Comparison of ENCODE assay signal across 41 mouse cellular contexts in genomic region chr1:90951670-90952069, GRCm38 (mm10). TPM values are rescaled to one million over a fixed set of nuclear protein-coding genes. Genes with fewer than 3 reads are reported as not detected.
A peak's percentile ranks its signal among the peaks of the same experiment; 100 is the strongest.
DNase-seq lines count a peak whose midpoint lies in the region; ATAC-seq and TF ChIP-seq lines count a peak whose summit lies in the region.
"Had no signal": no experiment of that assay in that cellular context is flagged by ENCODE, and none has a peak within 500 bp of the region (broad histone marks: within the 10 kb centered on the region; RNA-seq: fewer than 3 reads in every experiment).

No protein-coding gene starts in this region.

- H3K4me3 ChIP-seq in heart, embryonic 10.5 days, result no peak overlapping the region
- no peak overlapping the region for H3K4me3 ChIP-seq in heart, embryonic 11.5 days (ENCODE audit: low read depth, low read length)
- no peak overlapping the region for H3K4me3 ChIP-seq in stomach, postnatal 0 days (ENCODE audit: low read depth, low read length)
- H3K4me3 ChIP-seq: hindbrain, embryonic 12.5 days; intestine, embryonic 15.5 days; limb, embryonic 15.5 days; lung, embryonic 15.5 days; stomach, embryonic 15.5 days had no signal

- 58% methylated on average over 7 of the region's 7 CpGs for WGBS in heart, embryonic 10.5 days
- WGBS in heart, embryonic 11.5 days (ENCODE audit: insufficient replicate concordance), result 53% methylated on average over 7 of the region's 7 CpGs
- 78% methylated on average over 7 of the region's 7 CpGs for WGBS in stomach, postnatal 0 days

- no peak overlapping the region for H3K27ac ChIP-seq in heart, embryonic 10.5 days
- H3K27ac ChIP-seq in heart, embryonic 11.5 days (ENCODE audit: low read depth, low read length), result no peak overlapping the region
- no peak overlapping the region for H3K27ac ChIP-seq in stomach, postnatal 0 days (replicated peaks)
- H3K27ac ChIP-seq: hindbrain, embryonic 12.5 days; hindbrain, postnatal 0 days; intestine, embryonic 15.5 days; limb, embryonic 15.5 days; lung, embryonic 15.5 days; stomach, embryonic 15.5 days had no signal

- peak; percentile 94 for DNase-seq in heart, adult 11 months
- no peak for DNase-seq in heart, embryonic 10.5 days (ENCODE audit: low spot score)
- DNase-seq in heart, postnatal 4 days, result peak; percentile 40
- DNase-seq in c-Kit-positive CD71-positive TER-119-positive erythroid progenitor cells, embryonic 14.5 days (ENCODE audit: low spot score), result peak; percentile 17
- peak; percentile 40 for DNase-seq in lung, postnatal 36 days
- no peak for DNase-seq in stomach, postnatal 0 days (ENCODE audit: low spot score)
- DNase-seq: adrenal gland, adult 2 months; adrenal gland, postnatal 36 days; cerebellum, adult 2 months; cerebellum, postnatal 14 days; gastrocnemius, postnatal 14 days; kidney, adult 2 months; kidney, postnatal 36 days; layer of hippocampus, postnatal 36 days; left cerebral cortex, postnatal 4 days; right cerebral cortex, postnatal 25 days; thymus, postnatal 14 days had no signal

- no peak for ATAC-seq in heart, embryonic 11.5 days (replicated peaks; ENCODE audit: insufficient number of reproducible peaks, low FRiP score, low TSS enrichment)
- ATAC-seq in stomach, postnatal 0 days (ENCODE audit: low FRiP score, low TSS enrichment), result no peak
- ATAC-seq: activated CD4-positive, CD25-positive, alpha-beta regulatory T cell, adult 4 months; forebrain, embryonic 14.5 days; hindbrain, postnatal 0 days; intestine, embryonic 15.5 days; midbrain, embryonic 16.5 days had no signal

- H3K27me3 ChIP-seq in heart, embryonic 10.5 days (ENCODE audit: insufficient read depth, poor library complexity, severe bottlenecking), result peaks cover 19% of the 10 kb centered on the region
- peaks cover 10% of the 10 kb centered on the region; the same call in 1 of the 2 replicates for H3K27me3 ChIP-seq in heart, embryonic 11.5 days (ENCODE audit: control insufficient read depth, insufficient read depth, low read length)
- no peaks in the 10 kb centered on the region for H3K27me3 ChIP-seq in stomach, postnatal 0 days (ENCODE audit: control insufficient read depth, insufficient read depth, low read length)
- H3K27me3 ChIP-seq: hindbrain, embryonic 12.5 days; intestine, embryonic 15.5 days; lung, embryonic 15.5 days; stomach, embryonic 15.5 days had no signal

- H3K9me3 ChIP-seq in heart, embryonic 10.5 days, result no peaks in the 10 kb centered on the region
- no peaks in the 10 kb centered on the region for H3K9me3 ChIP-seq in heart, embryonic 11.5 days (replicated peaks; ENCODE audit: control insufficient read depth, low read length)
- no peaks in the 10 kb centered on the region for H3K9me3 ChIP-seq in stomach, postnatal 0 days (ENCODE audit: control insufficient read depth, low read length)
- H3K9me3 ChIP-seq: hindbrain, embryonic 12.5 days; intestine, embryonic 15.5 days; limb, embryonic 15.5 days; lung, embryonic 15.5 days; stomach, embryonic 15.5 days had no signal

- TF ChIP-seq CTCF in stomach, postnatal 0 days (IDR thresholded peaks at IDR 0.05; ENCODE audit: low read depth), result no peak

- H3K9ac ChIP-seq in heart, embryonic 11.5 days (ENCODE audit: low read depth, low read length), result no peak overlapping the region
- H3K9ac ChIP-seq in stomach, postnatal 0 days (ENCODE audit: low read length), result no peak overlapping the region
- H3K9ac ChIP-seq: hindbrain, embryonic 12.5 days; intestine, embryonic 15.5 days; limb, embryonic 15.5 days; lung, embryonic 15.5 days; stomach, embryonic 15.5 days had no signal

- peaks cover 3% of the 10 kb centered on the region; the same call in 1 of the 2 replicates for H3K4me1 ChIP-seq in heart, embryonic 10.5 days
- peaks cover 3% of the 10 kb centered on the region; the same call in 1 of the 2 replicates for H3K4me1 ChIP-seq in heart, embryonic 11.5 days (ENCODE audit: control insufficient read depth, insufficient read depth, low read length)
- H3K4me1 ChIP-seq in stomach, postnatal 0 days (replicated peaks; ENCODE audit: control insufficient read depth, insufficient read depth), result no peaks in the 10 kb centered on the region
- H3K4me1 ChIP-seq: hindbrain, embryonic 12.5 days; intestine, embryonic 15.5 days had no signal

- no peak for TF ChIP-seq EP300 in stomach, postnatal 0 days (optimal IDR thresholded peaks at IDR 0.05)

- no peak overlapping the region for H3K4me2 ChIP-seq in heart, embryonic 11.5 days
- no peak overlapping the region for H3K4me2 ChIP-seq in stomach, postnatal 0 days (replicated peaks; ENCODE audit: low read depth)
- H3K4me2 ChIP-seq: hindbrain, embryonic 12.5 days; intestine, embryonic 15.5 days; limb, embryonic 15.5 days; lung, embryonic 15.5 days; midbrain, embryonic 11.5 days; stomach, embryonic 15.5 days had no signal

- no peaks in the 10 kb centered on the region for H3K36me3 ChIP-seq in heart, embryonic 10.5 days
- no peaks in the 10 kb centered on the region for H3K36me3 ChIP-seq in heart, embryonic 11.5 days (ENCODE audit: control insufficient read depth, insufficient read depth, low read length)
- H3K36me3 ChIP-seq in stomach, postnatal 0 days (ENCODE audit: control insufficient read depth, insufficient read depth, low read length), result no peaks in the 10 kb centered on the region
- H3K36me3 ChIP-seq: hindbrain, embryonic 12.5 days; intestine, embryonic 15.5 days; limb, embryonic 15.5 days; lung, embryonic 15.5 days; stomach, embryonic 15.5 days had no signal

RNA-seq across cellular contexts. Expression of gene Prlh, which starts 1.2 kb away (rescaled TPM):
- polyA plus RNA-seq in heart, embryonic 10.5 days (2016; fragmentation: Nextera tagmentation; extraction: Ambion mirVana), result not detected in 2 replicates
- total RNA-seq in heart, postnatal 4 days (2021), result not detected
- polyA plus RNA-seq in heart, embryonic 11.5 days (2014; fragmentation: Nextera tagmentation; extraction: Ambion mirVana), result not detected in 2 replicates
- not detected in 2 replicates for polyA plus RNA-seq in stomach, postnatal 0 days (2015; fragmentation: Nextera tagmentation; extraction: Ambion mirVana)
- total RNA-seq: adrenal gland, adult 2 months; adrenal gland, postnatal 36 days; CH12.LX; ES-E14; gastrocnemius, postnatal 14 days; granulocyte monocyte progenitor cell, adult 5-6 weeks; hindbrain, postnatal 0 days; layer of hippocampus, adult 8-10 months; layer of hippocampus, postnatal 36 days; left cerebral cortex, postnatal 4 days; megakaryocyte, adult 5-6 weeks; neutrophil, adult 5-6 weeks had no signal
- polyA plus RNA-seq: activated CD4-positive, CD25-positive, alpha-beta regulatory T cell, adult 4 months; adrenal gland, adult 2 months; brain, embryonic 14.5 days; C2C12; embryonic facial prominence, embryonic 11.5 days; forebrain, embryonic 14.5 days; heart, postnatal 0 days; hindbrain, embryonic 12.5 days; intestine, embryonic 15.5 days; kidney, adult 2 months; kidney, embryonic 16.5 days; limb, embryonic 15.5 days; lung, embryonic 15.5 days; midbrain, embryonic 11.5 days; midbrain, embryonic 16.5 days; neural tube, embryonic 11.5 days; stomach, embryonic 15.5 days; urinary bladder, adult 2 months had no signal

RNA-seq across cellular contexts. Expression of gene Rab17, which starts 17.8 kb away (rescaled TPM):
- 0.71 and 0.94 TPM in 2 replicates for polyA plus RNA-seq in heart, embryonic 10.5 days (2016; fragmentation: Nextera tagmentation; extraction: Ambion mirVana)
- total RNA-seq in heart, postnatal 4 days (2021), result 1 to 10 TPM; 4.3 to 5.1 TPM
- polyA plus RNA-seq in heart, embryonic 11.5 days (2014; fragmentation: Nextera tagmentation; extraction: Ambion mirVana), result 0.63 TPM in 1 of 2 replicates, not detected in the other
- polyA plus RNA-seq in stomach, postnatal 0 days (2015; fragmentation: Nextera tagmentation; extraction: Ambion mirVana), result 4.6 and 5.7 TPM in 2 replicates
- total RNA-seq: adrenal gland, postnatal 36 days; hindbrain, postnatal 0 days; layer of hippocampus, adult 8-10 months; layer of hippocampus, postnatal 36 days; left cerebral cortex, postnatal 4 days; megakaryocyte, adult 5-6 weeks; neutrophil, adult 5-6 weeks had no signal
- polyA plus RNA-seq: activated CD4-positive, CD25-positive, alpha-beta regulatory T cell, adult 4 months; brain, embryonic 14.5 days; cerebellum, adult 2 months; hindbrain, postnatal 0 days; midbrain, embryonic 11.5 days had no signal

RNA-seq across cellular contexts. Expression of gene Mlph, which starts 36.8 kb away (rescaled TPM):
- polyA plus RNA-seq in heart, embryonic 10.5 days (2016; fragmentation: Nextera tagmentation; extraction: Ambion mirVana), result 0.26 and 0.53 TPM in 2 replicates
- total RNA-seq in heart, postnatal 4 days (2021), result 1 to 10 TPM; 1.0 TPM
- 0.16 TPM in 1 of 2 replicates, not detected in the other for polyA plus RNA-seq in heart, embryonic 11.5 days (2014; fragmentation: Nextera tagmentation; extraction: Ambion mirVana)
- polyA plus RNA-seq in stomach, postnatal 0 days (2015; fragmentation: Nextera tagmentation; extraction: Ambion mirVana), result 8.8 and 9.8 TPM in 2 replicates
- total RNA-seq: CH12.LX; granulocyte monocyte progenitor cell, adult 5-6 weeks; megakaryocyte, adult 5-6 weeks; neutrophil, adult 5-6 weeks had no signal
- polyA plus RNA-seq: activated CD4-positive, CD25-positive, alpha-beta regulatory T cell, adult 4 months had no signal

RNA-seq across cellular contexts. Expression of gene Lrrfip1, which starts 46.9 kb away (rescaled TPM):
- 91.6 and 129 TPM in 2 replicates for polyA plus RNA-seq in heart, embryonic 10.5 days (2016; fragmentation: Nextera tagmentation; extraction: Ambion mirVana)
- total RNA-seq in heart, postnatal 4 days (2021), result 100 to 1,000 TPM; 214 to 233 TPM
- polyA plus RNA-seq in heart, embryonic 11.5 days (2014; fragmentation: Nextera tagmentation; extraction: Ambion mirVana), result 115 and 138 TPM in 2 replicates
- polyA plus RNA-seq in stomach, postnatal 0 days (2015; fragmentation: Nextera tagmentation; extraction: Ambion mirVana), result 69.4 and 79.0 TPM in 2 replicates

Comparison
In these comparisons a context has a peak if more than half of its experiments do, and no peak if none do; other contexts are left out.
1. DNase-seq: peak in heart, adult 11 months (single experiment), heart, postnatal 4 days (single experiment), c-Kit-positive CD71-positive TER-119-positive erythroid progenitor cells, embryonic 14.5 days (single experiment) and lung, postnatal 36 days (single experiment); none in heart, embryonic 10.5 days (single experiment) and stomach, postnatal 0 days (single experiment).